Mouse (Mus musculus) kidney, adult 2 months (tissue): ENCODE results near the gene Hpse. TPM values are rescaled to one million over a fixed set of nuclear protein-coding genes. Genes with fewer than 3 reads are reported as not detected.

Source experiments
- DNase-seq: peaks from one replicate; pipeline ENCODE4 v3.0.0; 2021
- H3K27ac ChIP-seq: fragments of 200-500 bp; 2 replicates; pipeline ENCODE4 v1.5.1; 2012; ENCODE audit warnings: low read depth, low read length, control low read depth, inconsistent platforms; ENCODE audit not compliant: insufficient read depth
- H3K27me3 ChIP-seq: fragments of 200-500 bp; replicated peaks from 2 replicates; pipeline ENCODE4 v1.6.1; 2012; ENCODE audit warnings: mild to moderate bottlenecking, moderate library complexity, low read length, inconsistent platforms; ENCODE audit not compliant: control insufficient read depth, insufficient read depth
- H3K36me3 ChIP-seq: fragments of 200-500 bp; 2 replicates; pipeline ENCODE4 v1.6.1; 2012; ENCODE audit warnings: mild to moderate bottlenecking, moderate library complexity, low read length, inconsistent platforms; ENCODE audit not compliant: control insufficient read depth, insufficient read depth
- H3K4me1 ChIP-seq: fragments of 200-500 bp; 2 replicates; pipeline ENCODE4 v1.6.1; 2011; ENCODE audit warnings: low read length; ENCODE audit not compliant: control insufficient read depth, insufficient read depth
- H3K4me3 ChIP-seq: fragments of 200-500 bp; 2 replicates; pipeline ENCODE4 v1.5.1; 2011; ENCODE audit warnings: mild to moderate bottlenecking, low read depth, low read length, control low read depth; ENCODE audit not compliant: insufficient read depth
- CTCF ChIP-seq: fragments of 200-500 bp; conservative IDR thresholded peaks from 2 replicates; pipeline ENCODE4 v1.5.1; 2011; ENCODE audit warnings: low read depth, mild to moderate bottlenecking, control low read depth, low read length, moderate library complexity, mixed read lengths; ENCODE audit not compliant: insufficient read depth, insufficient read length
- POLR2A ChIP-seq: fragments of 200-500 bp; IDR thresholded peaks from one replicate; pipeline ENCODE4 v1.6.1; 2011; ENCODE audit warnings: low read depth, low read length, control low read depth
- WGBS: fragments of 180-500 bp; shearing (Covaris S2); methylation state at CpG from one replicate; pipeline ENCODE4 v1.1.7; 2018; 5-methylcytosine and 5-hydroxymethylcytosine counted together
- polyA plus RNA-seq: library from polyadenylated mRNA; depleted of rRNA; stranded (reverse); fragments of >200 nt; gene quantifications from 2 replicates; pipeline ENCODE4 v1.2.3, GENCODE M21; 2012

The Hpse gene
- polyA plus RNA-seq, 1 experiment = 1.1 TPM

DNA sequence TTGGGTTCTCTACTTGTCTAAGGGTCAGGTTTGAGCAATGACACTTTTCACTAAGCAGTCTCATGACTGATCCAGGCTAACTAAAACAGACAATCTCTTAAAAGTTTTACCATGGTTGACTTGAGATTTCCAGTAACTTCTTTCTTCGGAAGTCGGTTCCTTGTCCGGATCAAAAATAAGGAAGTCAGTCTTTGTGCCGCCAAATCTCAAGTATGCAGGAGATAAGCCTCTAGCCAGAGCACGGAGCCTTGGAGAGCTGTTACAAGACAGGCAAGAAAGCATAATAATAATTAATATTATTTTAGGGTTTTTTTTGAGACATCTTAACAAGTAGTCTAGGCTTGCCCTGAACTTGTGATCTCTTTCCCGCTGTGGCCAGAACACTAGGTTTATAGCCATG, 8.3 kb downstream of the Hpse start:
- Histone ChIP-seq H3K36me3 (no peaks in the 10 kb centered on the region), H3K4me3 (no peak overlapping the region), H3K27ac (no peak overlapping the region), H3K4me1 (no peaks in the 10 kb centered on the region), H3K27me3 (no peaks in the 10 kb centered on the region)
- DNase-seq = no peak
- WGBS = 78% methylated on average over 6 of the region's 6 CpGs
- TF ChIP-seq POLR2A = no peak
- TF ChIP-seq CTCF = no peak

DNA sequence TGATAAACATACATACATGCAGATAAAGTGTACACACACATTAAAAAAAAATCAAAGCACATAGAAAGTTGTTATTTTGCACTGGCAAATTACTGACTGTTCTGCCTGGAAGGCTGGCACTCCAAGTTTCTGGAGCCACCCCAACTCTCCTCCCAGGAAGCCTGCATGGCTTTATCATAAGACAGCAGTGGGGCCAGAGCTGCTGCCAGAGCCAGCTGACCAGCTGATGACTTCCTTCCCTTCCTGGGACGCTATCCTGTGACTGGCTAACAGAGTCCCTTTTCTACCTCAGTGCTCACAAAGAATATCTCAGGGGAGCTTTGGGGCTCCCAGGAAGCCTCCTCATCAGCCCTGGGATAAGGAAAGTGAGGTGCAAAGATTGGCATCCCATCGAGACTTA, 9.5 kb downstream of the Hpse start:
- Histone ChIP-seq H3K36me3 (no peaks in the 10 kb centered on the region), H3K27me3 (no peaks in the 10 kb centered on the region), H3K27ac (no peak overlapping the region), H3K4me1 (no peaks in the 10 kb centered on the region), H3K4me3 (no peak overlapping the region)
- TF ChIP-seq POLR2A = no peak
- TF ChIP-seq CTCF = no peak
- WGBS = 30% methylated on average over 2 of the region's 2 CpGs
- no peak for DNase-seq

DNA sequence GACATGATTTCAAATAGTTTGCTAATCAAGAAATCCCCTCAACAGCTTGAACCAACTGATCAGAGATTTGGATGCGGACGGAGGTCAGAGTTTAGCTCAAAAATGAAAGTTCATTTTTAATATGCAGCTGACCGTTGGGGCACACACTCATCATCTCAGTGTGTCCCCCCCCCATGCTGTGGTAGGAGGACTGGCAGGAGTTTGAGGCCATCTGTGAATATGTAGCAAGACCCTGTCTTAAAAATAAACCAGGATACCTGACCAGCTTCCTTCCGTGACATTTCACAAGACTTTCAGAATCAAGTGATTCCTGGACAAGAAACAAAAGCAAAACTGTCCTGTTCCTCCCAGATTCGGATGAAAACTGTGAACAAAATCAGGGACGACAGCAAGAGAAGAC, 10.5 kb downstream of the Hpse start:
- WGBS = 89% methylated on average over 6 of the region's 6 CpGs
- H3K27ac ChIP-seq = no peak overlapping the region
- no peak overlapping the region for H3K4me3 ChIP-seq
- TF ChIP-seq POLR2A = no peak
- no peak for TF ChIP-seq CTCF
- no peaks in the 10 kb centered on the region for H3K36me3 ChIP-seq
- DNase-seq = no peak
- H3K4me1 ChIP-seq = no peaks in the 10 kb centered on the region
- no peaks in the 10 kb centered on the region for H3K27me3 ChIP-seq

- Histone ChIP-seq H3K36me3 (no peaks in the 10 kb centered on the region), H3K4me3 (no peak overlapping the region), H3K27ac (no peak overlapping the region), H3K27me3 (no peaks in the 10 kb centered on the region), H3K4me1 (no peaks in the 10 kb centered on the region)
- TF ChIP-seq POLR2A (no peak), CTCF (no peak)
- DNase-seq = peak; percentile 9
- WGBS = 34% methylated on average over 8 of the region's 8 CpGs
Observed at GRCm38 (mm10) chr5:100706675-100707074, 12.8 kb downstream of the Hpse start.

DNA sequence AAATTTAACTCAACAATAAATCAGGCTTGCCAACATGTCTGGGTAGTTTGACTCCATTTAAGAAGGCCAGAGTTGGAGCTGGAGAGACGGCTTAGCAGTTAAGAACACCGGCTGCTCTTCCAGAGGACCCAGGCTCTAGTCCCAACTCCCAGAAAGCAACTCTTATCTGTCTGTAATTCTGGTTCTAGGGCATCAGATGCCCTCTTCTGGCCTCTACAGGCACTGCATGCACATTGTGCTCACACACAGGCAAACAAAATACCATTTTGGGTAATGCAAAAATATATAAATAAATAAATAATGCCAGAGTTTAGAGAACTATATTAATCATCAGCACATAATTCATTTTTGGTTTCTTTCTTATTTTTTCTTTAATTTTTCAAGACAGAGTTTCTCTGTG, 15.2 kb downstream of the Hpse start:
- no peak overlapping the region for H3K27ac ChIP-seq
- no peak for DNase-seq
- no peaks in the 10 kb centered on the region for H3K4me1 ChIP-seq
- 100% methylated on average over 2 of the region's 2 CpGs for WGBS
- TF ChIP-seq CTCF = 0 out of 2 replicates have a peak, but pooled peaks have one; percentile 3
- TF ChIP-seq POLR2A = no peak
- H3K4me3 ChIP-seq = no peak overlapping the region
- H3K36me3 ChIP-seq = no peaks in the 10 kb centered on the region
- H3K27me3 ChIP-seq = no peaks in the 10 kb centered on the region

DNA sequence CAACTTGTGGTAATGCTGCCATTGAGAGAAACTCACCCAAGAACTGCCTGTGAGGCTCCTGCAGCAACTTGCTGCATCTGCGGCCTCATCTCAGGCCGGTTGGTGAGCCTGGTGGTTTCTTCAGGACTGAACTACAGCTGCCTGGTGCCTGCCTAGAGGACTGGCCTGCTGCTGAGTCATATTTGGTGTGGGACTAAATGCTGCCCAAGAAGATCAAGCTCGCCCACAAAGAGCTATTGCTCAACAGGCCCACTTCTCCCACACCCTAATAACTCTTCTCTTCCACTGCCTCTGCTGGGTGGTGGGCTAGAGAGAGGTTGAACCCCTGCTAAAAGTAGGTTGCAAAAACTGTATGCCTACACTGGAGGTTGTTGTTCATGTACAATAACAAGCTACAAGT, 17.2 kb downstream of the Hpse start:
- Histone ChIP-seq H3K36me3 (no peaks in the 10 kb centered on the region), H3K4me3 (no peak overlapping the region), H3K27ac (no peak overlapping the region), H3K4me1 (no peaks in the 10 kb centered on the region), H3K27me3 (no peaks in the 10 kb centered on the region)
- DNase-seq = no peak
- no peak for TF ChIP-seq CTCF
- TF ChIP-seq POLR2A = no peak
- 94% methylated on average over 3 of the region's 3 CpGs for WGBS

- Histone ChIP-seq H3K4me1 (no peaks in the 10 kb centered on the region), H3K36me3 (no peaks in the 10 kb centered on the region), H3K27ac (no peak overlapping the region), H3K4me3 (no peak overlapping the region), H3K27me3 (no peaks in the 10 kb centered on the region)
- TF ChIP-seq CTCF = no peak
- no peak for TF ChIP-seq POLR2A
- peak; percentile 7 for DNase-seq
- 84% methylated on average over 13 of the region's 13 CpGs for WGBS
Observed at GRCm38 (mm10) chr5:100700861-100701620, 18.5 kb downstream of the Hpse start.
